Mouse (Mus musculus) inflammation-experienced regulatory T-cells, adult 6 months (primary cell): ENCODE data around the gene Bcl2. TPM values are rescaled to one million over a fixed set of nuclear protein-coding genes. Genes with fewer than 3 reads are reported as not detected.
A peak's percentile ranks its signal among the peaks of the same experiment; 100 is the strongest.

Source experiments
- ATAC-seq: one replicate; pipeline ENCODE4 v1.8.0; 2017
- polyA plus RNA-seq, 3 experiments: library from polyadenylated mRNA; unstranded; fragments of 100-300 nt; shearing (Covaris generic); gene quantifications; one replicate each; pipeline ENCODE4 v1.2.1; 2017

The Bcl2 gene
- polyA plus RNA-seq, 3 experiments from 2014 or later, result 22.7 to 169 (median 147) TPM

DNA sequence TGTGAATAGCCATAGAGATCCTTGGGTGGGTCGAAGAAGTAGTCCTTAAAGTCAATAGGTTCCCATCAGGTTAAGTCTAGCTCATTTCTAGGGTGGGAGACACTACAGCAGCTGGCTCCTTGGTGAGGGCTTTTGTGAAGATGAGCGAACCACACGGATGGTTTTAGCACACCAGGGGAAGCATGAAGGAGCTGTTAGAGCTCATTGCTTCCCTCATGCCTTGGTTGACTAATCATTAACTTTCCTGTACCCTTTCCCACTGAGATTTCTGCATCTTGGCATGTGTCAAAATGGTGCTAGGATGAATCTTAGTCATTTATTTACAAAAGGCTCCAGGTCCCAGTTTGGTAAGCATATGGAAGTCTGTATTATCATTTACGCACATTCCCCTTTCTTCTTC lies 129.8 kb downstream of the Bcl2 start:
- ATAC-seq, result no peak

GRCm38 (mm10) chr1:106583245-106584241 lies 130.5 kb downstream of the Bcl2 start:
- no peak for ATAC-seq

DNA sequence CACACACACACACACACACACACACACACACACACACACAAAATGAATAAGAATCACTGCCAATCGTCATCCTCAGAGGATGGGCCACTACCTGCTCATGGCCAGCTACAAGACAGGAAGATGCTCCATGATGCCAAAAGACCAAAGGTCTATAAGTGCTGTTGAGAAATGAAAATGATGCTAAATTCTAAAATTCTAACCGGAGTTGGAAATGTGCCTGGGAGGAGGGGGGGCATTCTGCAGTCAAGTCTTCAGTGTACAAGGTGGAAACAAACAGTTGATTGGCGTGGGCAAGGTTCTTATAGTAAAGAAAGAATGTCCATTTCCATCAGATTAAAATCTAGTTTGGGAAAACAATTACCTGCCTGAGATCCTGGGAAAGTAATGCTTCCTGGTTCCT lies 131.3 kb downstream of the Bcl2 start:
- no peak for ATAC-seq

GRCm38 (mm10) chr1:106581812-106582211 lies 132.3 kb downstream of the Bcl2 start:
- peak; percentile 86 for ATAC-seq

DNA sequence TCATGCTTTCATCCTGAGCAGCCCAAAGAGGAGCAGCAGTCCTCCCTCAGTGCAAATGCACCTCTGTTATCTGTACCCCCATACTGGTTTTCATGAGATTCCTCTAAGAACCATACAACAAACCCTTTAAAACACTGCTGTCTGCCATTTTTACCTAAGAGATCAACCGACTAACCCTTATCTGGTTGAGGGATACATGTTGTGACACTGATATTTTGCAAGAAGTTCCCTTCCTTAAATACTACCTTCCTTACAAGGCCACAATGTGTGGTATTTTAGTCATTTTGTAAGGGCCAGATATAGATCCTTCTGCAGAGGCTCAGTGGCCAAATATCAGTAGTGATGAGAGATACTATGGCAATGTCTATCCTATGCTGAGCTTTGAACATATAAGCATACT lies 134.3 kb downstream of the Bcl2 start:
- no peak for ATAC-seq

DNA sequence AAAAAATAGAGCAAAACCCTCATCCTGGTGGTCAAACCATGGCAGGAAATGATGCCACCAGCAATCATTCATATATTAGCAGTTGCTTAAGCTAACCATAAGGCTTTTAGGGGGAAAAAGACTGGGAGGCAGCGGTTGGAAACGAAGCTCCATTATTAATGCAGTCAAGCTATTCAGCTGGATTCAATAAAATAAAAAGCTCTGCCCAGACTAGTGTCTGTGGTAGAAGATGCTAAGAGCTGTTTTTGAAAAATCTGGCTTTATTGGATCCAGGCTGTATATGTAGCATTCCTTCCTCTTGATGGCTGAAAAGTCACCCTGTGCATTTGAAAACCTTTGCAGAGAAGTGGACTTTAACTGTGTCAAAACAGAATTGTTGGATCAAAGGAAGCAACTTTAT lies 141.6 kb downstream of the Bcl2 start:
- no peak for ATAC-seq

GRCm38 (mm10) chr1:106570870-106571269 lies 143.2 kb downstream of the Bcl2 start:
- ATAC-seq, result no peak

- ATAC-seq, result peak; percentile 1
Observed at GRCm38 (mm10) chr1:106570366-106570765, 143.7 kb downstream of the Bcl2 start.

DNA sequence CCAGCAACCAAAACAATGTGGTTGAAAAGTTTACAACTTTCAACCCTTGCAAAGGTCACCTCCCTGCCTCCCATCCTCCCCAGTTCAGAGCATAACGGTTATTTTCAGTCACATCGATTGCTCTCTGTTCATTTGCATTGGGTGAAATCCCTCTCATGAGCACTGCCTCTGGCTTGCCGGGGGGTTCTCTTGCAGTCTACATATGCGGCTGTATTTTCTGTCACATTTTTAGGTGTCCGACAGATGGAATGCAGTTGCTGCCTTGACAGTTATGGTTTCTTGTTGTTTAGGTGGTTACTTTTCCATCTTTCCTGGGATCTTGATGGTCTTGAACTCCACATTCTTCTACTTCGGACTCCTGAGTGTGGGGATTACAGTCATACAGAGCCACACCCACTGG lies 144.4 kb downstream of the Bcl2 start:
- ATAC-seq, result peak; percentile 79

- no peak for ATAC-seq
Observed at GRCm38 (mm10) chr1:106568868-106569267, 145.2 kb downstream of the Bcl2 start.

- ATAC-seq, result peak; percentile 31
Observed at GRCm38 (mm10) chr1:106567506-106567905, 146.6 kb downstream of the Bcl2 start.

DNA sequence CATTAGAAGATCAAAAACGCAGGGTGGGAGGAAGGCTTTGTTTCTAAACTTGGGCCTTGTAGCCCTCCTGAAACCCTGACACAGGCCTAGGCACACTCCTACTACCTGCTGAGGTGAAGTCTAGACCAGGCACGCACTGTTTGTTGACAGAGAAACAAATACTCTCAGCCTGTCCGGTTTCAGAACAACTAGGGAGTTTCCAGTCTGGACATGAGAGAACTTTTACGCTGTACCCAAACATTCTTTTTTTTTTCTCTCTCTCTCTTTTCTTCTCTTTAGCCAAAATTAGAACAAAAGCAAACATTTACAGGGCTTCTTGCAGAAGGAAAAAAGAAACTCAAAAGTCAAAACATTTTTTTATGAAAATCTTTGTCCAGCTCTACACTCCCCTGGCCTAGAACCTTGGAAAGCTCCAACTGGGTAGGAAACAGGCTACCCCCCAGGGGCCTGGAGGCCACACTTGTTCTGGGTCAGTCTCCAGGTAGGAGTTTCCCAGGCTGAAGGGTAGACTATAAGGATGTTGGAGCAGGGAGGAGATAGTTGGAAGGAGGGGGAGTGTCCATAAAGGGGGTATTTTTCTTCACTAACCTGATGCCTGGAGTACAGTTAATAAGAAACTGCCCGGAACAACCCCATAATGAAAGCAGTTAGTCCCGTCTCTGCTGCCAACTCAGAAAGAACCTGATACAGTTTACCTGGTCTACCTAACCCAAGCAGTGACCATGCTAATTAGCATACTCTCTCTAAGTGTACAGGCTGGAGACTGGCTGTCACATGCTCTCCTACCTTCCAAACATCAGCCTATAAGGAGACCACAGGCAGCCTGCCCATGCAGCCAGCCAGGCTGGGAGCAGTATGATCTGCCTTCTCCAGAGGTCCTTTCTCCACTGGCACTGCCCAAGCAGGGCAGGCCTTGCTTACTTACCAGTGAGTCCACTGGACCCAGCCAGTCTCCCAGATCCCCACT lies 147.7 kb downstream of the Bcl2 start:
- ATAC-seq, result no peak

DNA sequence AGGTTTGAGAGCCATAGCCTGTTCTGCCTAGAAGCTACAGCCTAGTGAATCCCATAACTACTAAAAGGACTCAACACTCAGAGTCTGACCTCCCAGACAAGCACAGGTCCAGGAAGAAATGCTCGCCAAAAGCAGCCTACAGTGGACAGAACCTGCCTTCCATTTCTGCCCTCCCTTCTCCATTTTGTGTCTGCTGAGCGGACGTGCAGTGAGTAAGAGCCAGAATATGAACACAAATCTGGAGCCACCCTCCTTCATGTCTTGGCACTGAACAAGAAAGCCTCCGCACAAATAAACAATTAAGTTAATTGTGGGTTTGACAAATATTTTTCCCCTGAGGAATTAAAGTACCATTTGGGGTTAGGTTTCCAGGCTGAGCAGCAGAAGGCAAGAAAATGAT lies 148.8 kb downstream of the Bcl2 start:
- ATAC-seq, result no peak

- no peak for ATAC-seq
Observed at GRCm38 (mm10) chr1:106564436-106564835, 149.6 kb downstream of the Bcl2 start.

GRCm38 (mm10) chr1:106562751-106563150 lies 151.3 kb downstream of the Bcl2 start:
- ATAC-seq, result no peak

DNA sequence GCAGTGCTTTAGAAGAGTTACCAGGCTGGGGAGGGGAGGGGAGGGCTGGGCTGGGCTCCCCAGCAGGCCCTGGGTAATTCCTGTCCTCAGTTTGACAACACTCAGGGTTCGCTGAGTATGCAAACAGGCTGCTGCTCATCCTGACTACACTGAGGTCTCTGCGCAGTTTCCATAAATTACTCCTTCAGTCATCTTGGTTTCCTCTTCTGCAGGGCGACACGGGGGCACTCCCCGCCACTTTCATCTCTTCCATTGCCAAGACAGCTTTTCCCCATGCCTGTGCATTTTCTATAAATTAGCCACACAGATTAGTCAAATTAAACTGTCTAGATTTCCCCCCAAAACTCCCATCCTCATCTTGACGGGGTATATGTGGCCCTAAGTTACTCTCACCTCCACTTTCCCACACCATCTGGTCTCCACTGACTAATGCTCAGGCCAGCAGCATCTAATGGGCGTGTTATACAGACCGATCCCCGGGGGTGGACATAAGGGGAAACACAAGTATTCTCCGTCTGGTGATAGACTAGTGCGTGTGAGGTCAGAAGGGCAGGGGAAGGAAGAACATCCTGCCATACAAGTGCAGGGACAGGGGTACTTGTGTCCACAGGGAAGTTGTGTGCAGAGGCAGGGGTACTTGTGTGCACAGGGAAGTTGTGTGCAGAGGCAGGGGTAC lies 152.9 kb downstream of the Bcl2 start:
- ATAC-seq, result peak; percentile 54

- peak; percentile 44 for ATAC-seq
Observed at GRCm38 (mm10) chr1:106560105-106560504, 154.0 kb downstream of the Bcl2 start.

DNA sequence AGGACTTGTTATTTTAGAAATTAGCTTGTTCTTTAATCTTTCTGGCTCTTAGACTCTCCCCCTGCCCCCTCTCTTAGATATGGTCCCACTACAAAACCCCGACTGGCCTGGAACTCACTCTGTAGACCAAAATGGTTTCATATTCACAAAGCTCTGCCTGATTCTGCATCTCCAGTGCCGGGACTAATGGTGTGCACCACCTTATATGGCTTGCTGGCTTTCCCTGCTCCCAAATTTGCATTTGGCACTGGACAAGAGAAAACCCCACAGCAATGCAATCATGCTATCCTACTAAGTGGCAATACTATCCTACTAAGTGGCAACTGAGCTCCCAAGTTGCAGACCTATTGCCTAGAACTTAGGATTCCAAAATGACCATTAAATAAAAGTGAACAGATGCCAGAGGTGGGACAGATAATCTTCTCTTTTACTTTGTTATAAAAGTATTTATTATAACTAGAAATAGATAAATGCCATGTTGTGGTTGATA lies 154.9 kb downstream of the Bcl2 start:
- no peak for ATAC-seq

DNA sequence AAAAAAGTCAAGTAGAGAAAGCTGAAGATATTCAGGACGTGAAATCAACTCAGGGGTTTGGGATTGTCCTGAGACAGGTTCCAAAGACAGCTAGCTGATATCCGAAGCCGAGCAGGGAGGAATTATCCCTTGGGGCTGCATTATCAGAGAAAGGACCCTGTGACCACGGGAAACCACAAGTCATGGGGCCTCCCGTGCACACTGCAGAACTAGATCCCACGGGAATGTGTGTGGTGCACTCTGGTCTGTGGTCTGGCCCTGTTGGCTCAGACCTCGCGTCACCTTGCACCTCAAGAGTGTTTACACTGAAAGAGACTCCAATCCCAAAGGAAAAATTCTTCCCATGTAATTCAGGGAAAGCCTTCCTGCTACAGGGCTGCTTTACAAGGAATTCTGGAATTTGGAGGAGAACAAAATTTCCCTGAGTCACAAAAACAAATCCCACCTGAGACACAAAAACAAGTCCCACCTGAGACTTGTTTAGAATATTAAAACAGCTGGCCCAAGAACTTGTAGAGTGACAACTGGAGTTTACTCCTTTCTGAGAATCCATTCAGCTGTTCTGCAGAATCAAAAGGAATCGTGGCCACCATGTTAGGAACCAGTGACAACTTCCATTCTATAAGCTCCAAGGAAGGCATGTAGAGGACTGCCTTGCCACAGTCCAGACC lies 158.4 kb downstream of the Bcl2 start:
- no peak for ATAC-seq

DNA sequence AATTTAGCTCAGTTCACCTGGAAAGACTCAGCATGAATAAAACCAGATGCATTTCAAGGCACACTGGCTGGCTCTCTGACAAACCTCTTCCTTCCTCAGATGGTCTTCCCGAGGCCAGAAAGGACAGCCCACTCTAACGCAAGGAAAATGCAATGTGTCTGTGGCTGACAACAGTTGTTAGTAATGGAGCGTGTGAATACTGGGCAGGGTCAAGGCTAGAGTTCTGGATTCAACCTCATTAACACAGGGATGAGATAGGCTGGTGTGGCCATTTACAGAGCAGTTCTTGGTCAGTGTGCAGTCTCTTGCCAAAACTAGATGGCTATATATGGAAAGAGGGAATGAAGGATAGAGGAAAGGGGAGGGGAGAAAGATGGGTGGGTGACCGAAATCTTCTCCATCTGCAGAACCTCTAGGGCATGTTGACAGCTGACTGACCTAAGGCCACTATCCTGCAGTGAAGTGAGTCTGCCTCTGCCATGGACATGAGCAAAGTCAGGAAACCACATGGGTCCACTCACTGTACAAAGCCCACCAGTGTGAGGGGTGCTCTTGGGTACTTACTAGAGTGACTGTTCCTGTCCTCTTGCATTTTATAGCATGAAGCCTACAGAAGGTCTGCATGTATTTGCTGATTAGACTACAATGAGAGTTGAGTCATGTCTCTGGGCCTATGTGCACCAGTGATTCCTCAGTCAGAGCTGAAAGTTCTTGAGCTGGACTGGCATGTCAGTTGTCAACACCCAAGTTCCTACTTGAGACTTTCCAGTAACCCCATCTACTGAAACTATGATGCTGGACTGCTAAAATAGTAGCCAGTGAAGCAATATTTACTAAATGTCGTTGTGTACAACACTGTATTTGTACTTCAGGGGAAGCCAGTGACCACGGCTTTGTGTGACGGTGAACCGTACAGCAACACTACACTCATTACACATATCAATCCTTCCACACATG lies 159.9 kb downstream of the Bcl2 start:
- no peak for ATAC-seq

DNA sequence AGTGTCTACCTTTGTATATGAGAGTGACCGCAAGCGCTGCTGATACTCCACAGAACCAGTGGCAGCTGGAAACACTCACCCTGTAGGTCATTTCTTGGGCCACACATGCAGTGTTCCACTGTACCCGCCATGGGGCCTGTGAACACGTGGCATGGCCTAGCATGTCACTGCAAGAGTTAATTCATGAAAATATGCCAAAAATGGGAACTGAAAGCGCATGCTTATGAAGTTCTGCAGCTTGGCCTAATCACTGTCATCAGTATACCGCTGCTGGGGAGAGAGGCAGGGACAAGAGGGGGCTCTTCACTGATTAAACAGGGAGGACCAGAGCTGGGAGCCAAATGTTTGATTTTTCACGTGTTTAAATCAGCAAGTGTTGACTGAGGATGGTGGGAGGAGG lies 161.2 kb downstream of the Bcl2 start:
- ATAC-seq, result no peak
